Mouse (Mus musculus): ENCODE data around the gene Zfp800.

DNA sequence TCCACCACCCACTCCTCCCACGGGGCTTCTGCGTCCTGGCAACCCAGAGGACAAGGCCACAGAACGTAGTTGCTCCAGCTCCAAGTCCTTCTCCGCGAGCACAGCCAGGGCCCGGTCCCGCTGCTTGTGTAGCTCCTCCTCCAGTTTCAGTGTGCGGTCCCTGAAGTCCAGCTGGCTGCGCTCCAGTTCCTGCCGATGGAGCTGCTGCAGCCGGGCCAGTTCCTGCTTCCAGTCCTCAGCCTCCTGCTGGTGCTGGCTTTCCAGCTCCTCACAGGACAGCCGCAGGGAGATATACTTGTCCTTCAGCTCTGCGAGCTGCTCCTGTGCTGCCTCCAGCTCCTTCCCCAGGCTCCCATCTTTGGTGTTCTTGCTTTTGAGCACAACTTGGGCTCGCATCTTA is 20.6 kb upstream of the Zfp800 start:
- TF ChIP-seq CHD2 (IDR thresholded peaks at IDR 0.05; ENCODE audit: low read depth, low read length), result no peak
- TF ChIP-seq ZC3H11A (IDR thresholded peaks at IDR 0.05; ENCODE audit: borderline replicate concordance, low read depth, low read length), result no peak
- no peak for TF ChIP-seq HCFC1 (IDR thresholded peaks at IDR 0.05; ENCODE audit: borderline replicate concordance, insufficient read depth, low read length)
- no peak for TF ChIP-seq ZNF384 (IDR thresholded peaks at IDR 0.05; ENCODE audit: low read depth, low read length)
